Mouse (Mus musculus) CH12.LX (cell line): Measurements from ENCODE around the gene Il11ra1.

Experiments used
- BHLHE40 ChIP-seq: IDR thresholded peaks from 2 replicates; pipeline ENCODE4 v1.6.1; 2011; ENCODE audit warnings: mild to moderate bottlenecking, low read depth, low read length, improper control_type of control experiment
- CHD2 ChIP-seq: IDR thresholded peaks from 2 replicates; pipeline ENCODE4 v1.6.1; 2011; ENCODE audit warnings: low read length, improper control_type of control experiment
- CTCF ChIP-seq, 2 experiments: IDR thresholded peaks in 1 of 2; conservative IDR thresholded peaks in 1 of 2; 2 replicates each; pipeline ENCODE4 v1.5.1; 2011 to 2012; ENCODE audit warnings: low read depth in 2 of 2, low read length in 2 of 2, improper control_type of control experiment in 1 of 2, inconsistent platforms in 1 of 2, mild to moderate bottlenecking in 1 of 2, moderate library complexity in 1 of 2
- GABPA ChIP-seq: IDR thresholded peaks from 2 replicates; pipeline ENCODE4 v1.6.1; 2012; ENCODE audit warnings: low read depth, low read length, improper control_type of control experiment, inconsistent platforms; ENCODE audit not compliant: insufficient replicate concordance
- IRF4 ChIP-seq: IDR thresholded peaks from 2 replicates; pipeline ENCODE4 v1.6.1; 2014; ENCODE audit warnings: low read depth, mild to moderate bottlenecking, inconsistent platforms, low read length, improper control_type of control experiment
- JUN ChIP-seq: IDR thresholded peaks from 2 replicates; pipeline ENCODE4 v1.6.1; 2011; ENCODE audit warnings: low read depth, mild to moderate bottlenecking, low read length, improper control_type of control experiment, moderate library complexity; ENCODE audit not compliant: insufficient read depth
- JUND ChIP-seq: conservative IDR thresholded peaks from 2 replicates; pipeline ENCODE4 v1.6.1; 2011; ENCODE audit warnings: low read depth, low read length, improper control_type of control experiment
- MAFK ChIP-seq: IDR thresholded peaks from 2 replicates; pipeline ENCODE4 v1.6.1; 2011; ENCODE audit warnings: low read length, improper control_type of control experiment; ENCODE audit not compliant: insufficient replicate concordance
- MXI1 ChIP-seq: IDR thresholded peaks from 2 replicates; pipeline ENCODE4 v1.6.1; 2011; ENCODE audit warnings: mild to moderate bottlenecking, low read depth, low read length, improper control_type of control experiment
- MYC ChIP-seq: IDR thresholded peaks from 2 replicates; pipeline ENCODE4 v1.6.1; 2011; ENCODE audit warnings: low read depth, mild to moderate bottlenecking, improper control_type of control experiment, low read length
- POLR2A ChIP-seq: IDR thresholded peaks from 2 replicates; pipeline ENCODE4 v1.6.1; 2011; ENCODE audit warnings: low read depth, mild to moderate bottlenecking, improper control_type of control experiment, low read length
- POLR2AphosphoS2 ChIP-seq: IDR thresholded peaks from 2 replicates; pipeline ENCODE4 v1.6.1; 2011; ENCODE audit warnings: low read depth, low read length, improper control_type of control experiment
- RAD21 ChIP-seq: IDR thresholded peaks from 2 replicates; pipeline ENCODE4 v1.6.1; 2011; ENCODE audit warnings: low read depth, mild to moderate bottlenecking, low read length, improper control_type of control experiment, moderate library complexity
- TBP ChIP-seq: conservative IDR thresholded peaks from 2 replicates; pipeline ENCODE4 v1.6.1; 2011; ENCODE audit warnings: low read depth, low read length, improper control_type of control experiment

- TF ChIP-seq CTCF (conservative IDR thresholded peaks at IDR 0.05 in 1 of 2, IDR thresholded peaks at IDR 0.05 in 1 of 2; ENCODE audit: low read depth in 2 of 2, low read length in 2 of 2), result no peak
- no peak for TF ChIP-seq MAFK
- no peak for TF ChIP-seq MYC
- no peak for TF ChIP-seq TBP
- no peak for TF ChIP-seq GABPA
- no peak for TF ChIP-seq MXI1
- no peak for TF ChIP-seq RAD21
- no peak for TF ChIP-seq BHLHE40
- TF ChIP-seq CHD2, result no peak
- TF ChIP-seq POLR2AphosphoS2, result no peak
- TF ChIP-seq IRF4, result no peak
- TF ChIP-seq POLR2A, result no peak
- TF ChIP-seq JUND, result no peak
- TF ChIP-seq JUN, result no peak
Observed at GRCm38 (mm10) chr4:41716834-41717233, 17.0 kb downstream of the Il11ra1 start.
